Mouse (Mus musculus): ENCODE data around the gene Timm17a. TPM values are rescaled to one million over a fixed set of nuclear protein-coding genes. Genes with fewer than 3 reads are reported as not detected.
A peak's percentile ranks its signal among the peaks of the same experiment; 100 is the strongest.

The Timm17a gene
- polyA plus RNA-seq (2011; ENCODE audit: insufficient read depth, insufficient read length, low read depth, missing spikeins), result 164 TPM in 2 replicates

GRCm38 (mm10) chr1:135313284-135314031 lies at the start of gene Timm17a:
TSS of gene Timm17a (minus strand) at chr1:135313778.
- H3K4me1 ChIP-seq (ENCODE audit: control insufficient read depth, insufficient read depth, low read length), result no peaks in the 10 kb centered on the region
- TF ChIP-seq CTCF (IDR thresholded peaks at IDR 0.05; ENCODE audit: low read depth, low read length) (no peak), EP300 (IDR thresholded peaks at IDR 0.05; ENCODE audit: insufficient read depth, low read depth, low read length) (no peak), POLR2A (IDR thresholded peaks at IDR 0.05; ENCODE audit: insufficient read depth, low read length) (peak; percentile 80)
- H3K9ac ChIP-seq (ENCODE audit: low read depth, poor library complexity, severe bottlenecking), result peak within 1 kb of the TSS; percentile 60
- H3K27me3 ChIP-seq (ENCODE audit: control insufficient read depth, insufficient read depth, low read length, poor library complexity, severe bottlenecking), result no peaks in the 10 kb centered on the region
- peaks cover 8% of the 10 kb centered on the region for H3K36me3 ChIP-seq (ENCODE audit: control insufficient read depth, insufficient read depth, low read length, poor library complexity, severe bottlenecking)
- no peak within 1 kb of the TSS; the same call in 1 of the 2 replicates for H3K27ac ChIP-seq (ENCODE audit: insufficient read depth, low read length)
- no peaks in the 10 kb centered on the region for H3K9me3 ChIP-seq (replicated peaks; ENCODE audit: control insufficient read depth, insufficient read depth, low read length, poor library complexity, severe bottlenecking)
- peak within 1 kb of the TSS; percentile 94 for H3K4me3 ChIP-seq (ENCODE audit: low read depth, low read length)

GRCm38 (mm10) chr1:135362115-135362514 lies 48.5 kb upstream of the Timm17a start:
- no peak overlapping the region for H3K9ac ChIP-seq (ENCODE audit: low read depth, poor library complexity, severe bottlenecking)
- no peak for TF ChIP-seq POLR2A (IDR thresholded peaks at IDR 0.05; ENCODE audit: insufficient read depth, low read length)
- TF ChIP-seq CTCF (IDR thresholded peaks at IDR 0.05; ENCODE audit: low read depth, low read length), result peak; percentile 2
- H3K9me3 ChIP-seq (replicated peaks; ENCODE audit: control insufficient read depth, insufficient read depth, low read length, poor library complexity, severe bottlenecking), result peaks cover 2% of the 10 kb centered on the region; the same call in 1 of the 2 replicates
- H3K36me3 ChIP-seq (ENCODE audit: control insufficient read depth, insufficient read depth, low read length, poor library complexity, severe bottlenecking), result no peaks in the 10 kb centered on the region
- H3K27me3 ChIP-seq (ENCODE audit: control insufficient read depth, insufficient read depth, low read length, poor library complexity, severe bottlenecking), result no peaks in the 10 kb centered on the region
- H3K27ac ChIP-seq (ENCODE audit: insufficient read depth, low read length), result no peak overlapping the region
- no peak overlapping the region for H3K4me3 ChIP-seq (ENCODE audit: low read depth, low read length)
- peaks cover 4% of the 10 kb centered on the region for H3K4me1 ChIP-seq (ENCODE audit: control insufficient read depth, insufficient read depth, low read length)

GRCm38 (mm10) chr1:135361491-135361890 lies 47.9 kb upstream of the Timm17a start:
- no peak overlapping the region for H3K9ac ChIP-seq (ENCODE audit: low read depth, poor library complexity, severe bottlenecking)
- TF ChIP-seq POLR2A (IDR thresholded peaks at IDR 0.05; ENCODE audit: insufficient read depth, low read length) (no peak), CTCF (IDR thresholded peaks at IDR 0.05; ENCODE audit: low read depth, low read length) (no peak), EP300 (IDR thresholded peaks at IDR 0.05; ENCODE audit: insufficient read depth, low read depth, low read length) (no peak)
- H3K36me3 ChIP-seq (ENCODE audit: control insufficient read depth, insufficient read depth, low read length, poor library complexity, severe bottlenecking), result no peaks in the 10 kb centered on the region
- H3K27ac ChIP-seq (ENCODE audit: insufficient read depth, low read length), result no peak overlapping the region
- H3K4me1 ChIP-seq (ENCODE audit: control insufficient read depth, insufficient read depth, low read length), result peaks cover 4% of the 10 kb centered on the region
- H3K27me3 ChIP-seq (ENCODE audit: control insufficient read depth, insufficient read depth, low read length, poor library complexity, severe bottlenecking), result no peaks in the 10 kb centered on the region
- no peak overlapping the region for H3K4me3 ChIP-seq (ENCODE audit: low read depth, low read length)
- H3K9me3 ChIP-seq (replicated peaks; ENCODE audit: control insufficient read depth, insufficient read depth, low read length, poor library complexity, severe bottlenecking), result peaks cover 2% of the 10 kb centered on the region; the same call in 1 of the 2 replicates

GRCm38 (mm10) chr1:135359071-135359470 lies 45.5 kb upstream of the Timm17a start:
- no peak overlapping the region for H3K27ac ChIP-seq (ENCODE audit: insufficient read depth, low read length)

GRCm38 (mm10) chr1:135351953-135352352 lies 38.4 kb upstream of the Timm17a start:
- Histone ChIP-seq H3K4me3 (ENCODE audit: low read depth, low read length) (no peak overlapping the region), H3K4me1 (ENCODE audit: control insufficient read depth, insufficient read depth, low read length) (peaks cover 2% of the 10 kb centered on the region), H3K27me3 (ENCODE audit: control insufficient read depth, insufficient read depth, low read length, poor library complexity, severe bottlenecking) (no peaks in the 10 kb centered on the region), H3K9me3 (replicated peaks; ENCODE audit: control insufficient read depth, insufficient read depth, low read length, poor library complexity, severe bottlenecking) (no peaks in the 10 kb centered on the region), H3K36me3 (ENCODE audit: control insufficient read depth, insufficient read depth, low read length, poor library complexity, severe bottlenecking) (no peaks in the 10 kb centered on the region), H3K9ac (ENCODE audit: low read depth, poor library complexity, severe bottlenecking) (no peak overlapping the region), H3K27ac (ENCODE audit: insufficient read depth, low read length) (no peak overlapping the region)
- TF ChIP-seq CTCF (IDR thresholded peaks at IDR 0.05; ENCODE audit: low read depth, low read length) (no peak), POLR2A (IDR thresholded peaks at IDR 0.05; ENCODE audit: insufficient read depth, low read length) (no peak), EP300 (IDR thresholded peaks at IDR 0.05; ENCODE audit: insufficient read depth, low read depth, low read length) (no peak)

More at GRCm38 (mm10) chr1:135359071-135359470, 45.5 kb upstream of the Timm17a start:
- TF ChIP-seq CTCF (IDR thresholded peaks at IDR 0.05; ENCODE audit: low read depth, low read length) (no peak), EP300 (IDR thresholded peaks at IDR 0.05; ENCODE audit: insufficient read depth, low read depth, low read length) (no peak), POLR2A (IDR thresholded peaks at IDR 0.05; ENCODE audit: insufficient read depth, low read length) (no peak)
- Histone ChIP-seq H3K9ac (ENCODE audit: low read depth, poor library complexity, severe bottlenecking) (no peak overlapping the region), H3K4me3 (ENCODE audit: low read depth, low read length) (no peak overlapping the region), H3K9me3 (replicated peaks; ENCODE audit: control insufficient read depth, insufficient read depth, low read length, poor library complexity, severe bottlenecking) (peaks cover 2% of the 10 kb centered on the region; the same call in 1 of the 2 replicates), H3K36me3 (ENCODE audit: control insufficient read depth, insufficient read depth, low read length, poor library complexity, severe bottlenecking) (no peaks in the 10 kb centered on the region), H3K4me1 (ENCODE audit: control insufficient read depth, insufficient read depth, low read length) (no peaks in the 10 kb centered on the region), H3K27me3 (ENCODE audit: control insufficient read depth, insufficient read depth, low read length, poor library complexity, severe bottlenecking) (no peaks in the 10 kb centered on the region)

- no peak for TF ChIP-seq EP300 (IDR thresholded peaks at IDR 0.05; ENCODE audit: insufficient read depth, low read depth, low read length)
- TF ChIP-seq CTCF (IDR thresholded peaks at IDR 0.05; ENCODE audit: low read depth, low read length), result no peak
- no peaks in the 10 kb centered on the region for H3K36me3 ChIP-seq (ENCODE audit: control insufficient read depth, insufficient read depth, low read length, poor library complexity, severe bottlenecking)
- no peaks in the 10 kb centered on the region for H3K27me3 ChIP-seq (ENCODE audit: control insufficient read depth, insufficient read depth, low read length, poor library complexity, severe bottlenecking)
- no peak overlapping the region for H3K9ac ChIP-seq (ENCODE audit: low read depth, poor library complexity, severe bottlenecking)
- no peaks in the 10 kb centered on the region for H3K9me3 ChIP-seq (replicated peaks; ENCODE audit: control insufficient read depth, insufficient read depth, low read length, poor library complexity, severe bottlenecking)
- H3K4me3 ChIP-seq (ENCODE audit: low read depth, low read length), result no peak overlapping the region
- no peak overlapping the region for H3K27ac ChIP-seq (ENCODE audit: insufficient read depth, low read length)
- peaks cover 2% of the 10 kb centered on the region for H3K4me1 ChIP-seq (ENCODE audit: control insufficient read depth, insufficient read depth, low read length)
Measured at GRCm38 (mm10) chr1:135347498-135348169, 34.1 kb upstream of the Timm17a start.
